Mouse (Mus musculus) E14TG2a.4 (cell line): Measurements from ENCODE around the gene Ugt1a7c.

Experiments used
- CTCF ChIP-seq: conservative IDR thresholded peaks from 2 replicates; pipeline ENCODE4 v1.5.1; 2014; ENCODE audit warnings: low read length
- NANOG ChIP-seq: IDR thresholded peaks from 2 replicates; pipeline ENCODE4 v1.6.1; 2014; ENCODE audit warnings: borderline replicate concordance, low read length, mixed read lengths

- TF ChIP-seq CTCF (no peak), NANOG (no peak)
Measured at GRCm38 (mm10) chr1:88092341-88092740, 2.5 kb upstream of the Ugt1a7c start.
